Mouse (Mus musculus) heart, embryonic 16.5 days (tissue): Measurements from ENCODE around the gene Ccdc81. TPM values are rescaled to one million over a fixed set of nuclear protein-coding genes. Genes with fewer than 3 reads are reported as not detected.

Experiments
- ATAC-seq: fragments of 200-750 bp; cut with Nextera tagmentation; replicated peaks from 2 replicates; pipeline ENCODE4 v1.8.0; 2017; ENCODE audit warnings: moderate number of reproducible peaks; ENCODE audit not compliant: insufficient read depth, low FRiP score; ENCODE audit errors: extremely low read depth
- H3K27ac ChIP-seq: fragments of 300-500 bp; sonication (generic); 2 replicates; pipeline ENCODE4 v1.5.1; 2014; ENCODE audit warnings: mild to moderate bottlenecking, low read length, control low read depth, moderate library complexity
- H3K27me3 ChIP-seq: fragments of 300-500 bp; sonication (generic); 2 replicates; pipeline ENCODE4 v1.6.1; 2014; ENCODE audit warnings: low read length, mixed read lengths; ENCODE audit not compliant: control insufficient read depth, insufficient read depth
- H3K36me3 ChIP-seq: fragments of 300-500 bp; sonication (generic); 2 replicates; pipeline ENCODE4 v1.6.1; 2014; ENCODE audit not compliant: control insufficient read depth, insufficient read depth
- H3K4me1 ChIP-seq: fragments of 300-500 bp; sonication (generic); 2 replicates; pipeline ENCODE4 v1.6.1; 2014; ENCODE audit warnings: low read length, mixed read lengths; ENCODE audit not compliant: control insufficient read depth, insufficient read depth
- H3K4me2 ChIP-seq: fragments of 300-500 bp; sonication (generic); 2 replicates; pipeline ENCODE4 v1.6.1; 2014; ENCODE audit warnings: low read depth, mild to moderate bottlenecking, control low read depth, low read length
- H3K4me3 ChIP-seq: fragments of 300-500 bp; sonication (generic); 2 replicates; pipeline ENCODE4 v1.5.1; 2014; ENCODE audit warnings: mild to moderate bottlenecking, control low read depth, low read length
- H3K9ac ChIP-seq: fragments of 300-500 bp; sonication (generic); 2 replicates; pipeline ENCODE4 v1.6.1; 2014; ENCODE audit warnings: low read length, control low read depth
- H3K9me3 ChIP-seq: fragments of 300-500 bp; sonication (generic); replicated peaks from 2 replicates; pipeline ENCODE4 v1.6.1; 2016; ENCODE audit warnings: low read length; ENCODE audit not compliant: control insufficient read depth
- WGBS: fragments of 180-500 bp; shearing (Covaris S2); extraction: QIAGEN DNeasy Blood & Tissue Kit; methylation state at CpG from one replicate; pipeline ENCODE4 v1.1.7; 2014; 5-methylcytosine and 5-hydroxymethylcytosine counted together
- polyA plus RNA-seq: library from polyadenylated mRNA; unstranded; fragments of >200 nt; fragmentation: Nextera tagmentation; extraction: Ambion mirVana; gene quantifications from 2 replicates; pipeline ENCODE4 v1.2.1, GENCODE M21; 2015

Ccdc81 gene
- polyA plus RNA-seq, 1 experiment from 2014 or later = 0.18 TPM

- ATAC-seq = no peak
- no peak overlapping the region for H3K27ac ChIP-seq
- H3K4me2 ChIP-seq = no peak overlapping the region
- no peaks in the 10 kb centered on the region for H3K27me3 ChIP-seq
- WGBS = 63% methylated on average over 4 of the region's 4 CpGs
- H3K4me1 ChIP-seq = no peaks in the 10 kb centered on the region; the same call in 1 of the 2 replicates
- H3K9ac ChIP-seq = no peak overlapping the region
- no peak overlapping the region for H3K4me3 ChIP-seq
- H3K9me3 ChIP-seq = no peaks in the 10 kb centered on the region
- no peaks in the 10 kb centered on the region for H3K36me3 ChIP-seq
These were observed 57.8 kb downstream of the Ccdc81 start for GRCm38 (mm10) chr7:89845669-89846068.

GRCm38 (mm10) chr7:89843533-89843932 lies 59.9 kb downstream of the Ccdc81 start:
- no peak overlapping the region for H3K4me2 ChIP-seq
- no peak overlapping the region for H3K9ac ChIP-seq
- 30% methylated on average over 6 of the region's 6 CpGs for WGBS
- H3K36me3 ChIP-seq = no peaks in the 10 kb centered on the region
- H3K27ac ChIP-seq = no peak overlapping the region
- H3K27me3 ChIP-seq = no peaks in the 10 kb centered on the region
- no peaks in the 10 kb centered on the region; the same call in 1 of the 2 replicates for H3K4me1 ChIP-seq
- ATAC-seq = no peak
- H3K4me3 ChIP-seq = no peak overlapping the region
- H3K9me3 ChIP-seq = no peaks in the 10 kb centered on the region

GRCm38 (mm10) chr7:89843121-89843520 lies 60.3 kb downstream of the Ccdc81 start:
- Histone ChIP-seq H3K36me3 (no peaks in the 10 kb centered on the region), H3K4me3 (no peak overlapping the region), H3K27ac (no peak overlapping the region), H3K9ac (no peak overlapping the region), H3K4me2 (no peak overlapping the region), H3K9me3 (no peaks in the 10 kb centered on the region), H3K4me1 (peaks cover 2% of the 10 kb centered on the region; the same call in 1 of the 2 replicates), H3K27me3 (no peaks in the 10 kb centered on the region)
- ATAC-seq = no peak
- WGBS = 60% methylated on average over 6 of the region's 6 CpGs

DNA sequence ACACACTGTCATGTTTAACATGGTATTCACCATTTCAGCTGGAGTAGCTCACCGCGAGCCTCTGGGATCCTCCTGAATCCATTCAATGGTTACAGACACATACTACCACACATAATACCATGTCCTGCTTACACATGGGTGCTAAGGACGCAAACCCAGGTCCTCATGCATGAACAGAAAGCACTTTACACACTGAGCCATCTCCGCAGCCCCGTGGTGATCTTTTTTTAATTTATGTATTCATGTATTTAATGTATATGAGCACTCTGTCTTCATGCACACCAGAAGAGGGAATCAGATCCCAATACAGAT lies 61.1 kb downstream of the Ccdc81 start:
- H3K27ac ChIP-seq = no peak overlapping the region
- no peak overlapping the region for H3K4me3 ChIP-seq
- H3K4me1 ChIP-seq = peaks cover 8% of the 10 kb centered on the region
- 88% methylated on average over 5 of the region's 5 CpGs for WGBS
- no peaks in the 10 kb centered on the region for H3K27me3 ChIP-seq
- H3K4me2 ChIP-seq = no peak overlapping the region
- no peaks in the 10 kb centered on the region for H3K9me3 ChIP-seq
- H3K9ac ChIP-seq = no peak overlapping the region
- no peaks in the 10 kb centered on the region for H3K36me3 ChIP-seq
- ATAC-seq = no peak

DNA sequence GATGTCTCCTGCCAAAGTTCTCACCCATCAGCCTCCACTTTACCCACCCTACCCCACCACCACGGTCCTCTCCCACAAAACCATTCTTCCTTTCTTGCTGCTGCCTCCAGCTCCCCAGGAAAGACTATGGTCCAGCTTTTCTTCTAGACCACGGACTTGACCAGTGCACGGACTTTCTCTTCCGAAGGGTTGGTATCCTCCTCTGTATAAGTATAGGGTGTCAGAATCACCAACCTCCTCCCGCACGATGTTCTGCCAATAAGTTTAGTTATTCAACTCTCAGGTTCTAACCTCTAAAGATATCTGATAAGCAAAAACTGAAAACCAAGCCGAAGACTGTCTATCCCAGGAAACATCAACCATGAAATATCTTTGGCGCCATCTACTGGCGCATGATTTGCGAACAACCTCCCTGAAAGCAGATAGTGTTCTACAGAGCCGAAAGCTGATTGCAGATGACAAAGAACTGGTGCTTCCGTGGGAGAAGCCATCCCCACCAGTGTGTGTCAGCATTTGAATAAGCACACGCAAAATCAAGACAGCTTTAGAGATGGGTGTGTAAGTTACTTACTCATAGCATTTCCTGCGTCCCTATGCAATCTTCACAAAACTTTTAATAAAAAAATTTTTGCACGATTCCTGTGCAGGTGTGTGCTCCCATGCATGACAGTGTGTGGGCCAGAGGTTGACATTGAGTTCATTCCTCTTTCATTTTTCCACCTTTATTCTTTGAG lies 61.6 kb downstream of the Ccdc81 start:
- Histone ChIP-seq H3K4me3 (0 out of 2 replicates have a peak overlapping the region, but pooled peaks have one; percentile 14), H3K9ac (no peak overlapping the region), H3K9me3 (no peaks in the 10 kb centered on the region), H3K36me3 (no peaks in the 10 kb centered on the region), H3K27me3 (no peaks in the 10 kb centered on the region), H3K4me2 (peak overlapping the region; percentile 40; the same call in 1 of the 2 replicates), H3K4me1 (peaks cover 8% of the 10 kb centered on the region), H3K27ac (no peak overlapping the region)
- 29% methylated on average over 15 of the region's 15 CpGs for WGBS
- ATAC-seq = peak; percentile 32; the same call in 1 of the 2 replicates

DNA sequence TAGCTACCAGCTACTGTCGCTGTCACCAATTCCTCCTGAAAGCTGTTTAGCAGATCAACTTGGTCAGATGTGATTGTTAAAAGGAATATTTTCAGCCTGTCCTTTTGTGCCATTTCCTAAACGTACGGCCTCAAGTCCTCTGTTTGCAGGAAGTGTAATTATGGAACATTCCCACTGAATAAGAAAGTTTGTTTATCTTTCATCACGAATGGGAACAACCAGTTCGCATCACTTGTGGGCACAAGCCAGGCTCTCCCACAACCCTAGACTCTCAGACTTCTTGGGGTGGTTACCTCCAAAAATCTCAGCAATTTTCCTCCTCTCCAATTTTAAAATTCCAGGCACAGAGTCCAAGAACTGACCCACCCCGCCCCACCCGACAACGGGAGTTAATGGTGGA lies 63.7 kb downstream of the Ccdc81 start:
- H3K4me1 ChIP-seq = peaks cover 8% of the 10 kb centered on the region
- H3K4me2 ChIP-seq = no peak overlapping the region
- H3K36me3 ChIP-seq = no peaks in the 10 kb centered on the region
- H3K9ac ChIP-seq = no peak overlapping the region
- H3K4me3 ChIP-seq = no peak overlapping the region
- ATAC-seq = no peak
- no peaks in the 10 kb centered on the region for H3K27me3 ChIP-seq
- 73% methylated on average over 8 of the region's 8 CpGs for WGBS
- no peaks in the 10 kb centered on the region for H3K9me3 ChIP-seq
- H3K27ac ChIP-seq = no peak overlapping the region

DNA sequence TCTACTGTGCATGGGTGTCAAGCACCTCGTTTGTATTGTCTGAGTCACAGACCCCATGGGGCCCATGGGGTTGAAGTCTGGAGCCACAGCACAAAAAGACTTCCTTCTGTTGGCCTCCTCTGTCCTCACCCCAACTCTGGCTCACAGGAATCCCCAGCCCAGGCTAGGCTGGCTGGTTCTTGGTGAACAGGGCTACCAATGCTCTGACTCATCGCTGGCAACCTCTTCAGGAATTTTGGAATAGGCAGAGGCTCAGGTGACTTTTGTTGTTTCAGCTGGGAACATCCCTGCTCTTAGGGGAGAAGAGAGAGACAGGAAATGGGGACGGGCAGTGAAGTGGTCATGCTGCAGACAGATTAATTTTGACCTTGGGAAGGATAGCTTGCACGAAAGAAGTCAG lies 65.6 kb downstream of the Ccdc81 start:
- no peaks in the 10 kb centered on the region for H3K27me3 ChIP-seq
- ATAC-seq = no peak
- no peak overlapping the region for H3K27ac ChIP-seq
- no peak overlapping the region for H3K4me3 ChIP-seq
- 28% methylated on average over 4 of the region's 4 CpGs for WGBS
- no peak overlapping the region for H3K9ac ChIP-seq
- no peak overlapping the region for H3K4me2 ChIP-seq
- no peaks in the 10 kb centered on the region for H3K36me3 ChIP-seq
- no peaks in the 10 kb centered on the region for H3K9me3 ChIP-seq
- H3K4me1 ChIP-seq = peaks cover 8% of the 10 kb centered on the region

DNA sequence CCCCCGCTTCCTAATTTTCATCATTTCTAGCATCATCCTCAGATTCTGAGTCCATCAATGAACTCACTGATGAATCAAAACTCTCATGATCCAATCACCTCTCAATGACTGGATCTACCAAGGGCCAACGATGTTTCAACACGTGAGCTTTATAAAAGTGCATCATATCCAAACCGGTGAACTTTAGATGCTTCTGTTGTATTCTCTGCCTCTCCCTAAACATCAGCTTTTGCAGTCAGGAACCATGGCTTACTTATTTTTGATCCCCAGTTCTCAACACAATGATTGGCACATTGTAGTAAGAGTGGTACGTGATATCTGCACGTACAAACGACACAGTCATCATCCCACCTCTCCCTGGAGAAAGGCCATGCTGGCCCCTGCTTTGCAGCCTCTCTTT lies 66.8 kb downstream of the Ccdc81 start:
- no peak for ATAC-seq
- H3K4me2 ChIP-seq = no peak overlapping the region
- peaks cover 8% of the 10 kb centered on the region for H3K4me1 ChIP-seq
- H3K9me3 ChIP-seq = no peaks in the 10 kb centered on the region
- no peak overlapping the region for H3K27ac ChIP-seq
- H3K4me3 ChIP-seq = no peak overlapping the region
- H3K27me3 ChIP-seq = no peaks in the 10 kb centered on the region
- H3K36me3 ChIP-seq = no peaks in the 10 kb centered on the region
- WGBS = 87% methylated on average over 7 of the region's 7 CpGs
- H3K9ac ChIP-seq = no peak overlapping the region

DNA sequence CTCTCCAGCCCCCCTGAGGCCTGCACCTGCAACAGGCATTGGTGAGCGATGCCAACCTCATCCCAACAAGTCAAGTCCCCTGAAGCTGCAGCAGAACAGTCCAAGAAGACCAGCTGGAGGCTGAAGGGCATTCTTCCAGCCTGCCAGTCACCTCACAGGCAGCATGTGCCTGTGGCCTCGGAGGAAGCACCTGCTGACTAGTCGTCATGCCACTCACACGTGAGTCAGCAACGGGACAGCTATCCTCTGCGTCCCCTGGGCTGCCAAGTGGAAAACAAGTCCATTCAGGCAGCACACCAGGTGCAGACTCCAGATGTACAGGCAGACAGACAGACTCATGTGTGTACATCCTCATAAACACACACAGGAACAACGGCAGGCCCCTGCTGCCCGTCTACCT lies 67.9 kb downstream of the Ccdc81 start:
- no peak overlapping the region for H3K4me2 ChIP-seq
- H3K27ac ChIP-seq = no peak overlapping the region
- H3K4me3 ChIP-seq = no peak overlapping the region
- H3K27me3 ChIP-seq = no peaks in the 10 kb centered on the region
- 63% methylated on average over 8 of the region's 8 CpGs for WGBS
- no peaks in the 10 kb centered on the region for H3K36me3 ChIP-seq
- H3K4me1 ChIP-seq = peaks cover 8% of the 10 kb centered on the region
- H3K9me3 ChIP-seq = no peaks in the 10 kb centered on the region
- H3K9ac ChIP-seq = no peak overlapping the region
- no peak for ATAC-seq
